Mouse (Mus musculus) neural tube, embryonic 12.5 days (tissue): Measurements from ENCODE around the gene Olfr1451. TPM values are rescaled to one million over a fixed set of nuclear protein-coding genes. Genes with fewer than 3 reads are reported as not detected.
"Not testable (repeated sequence)": the region's sequence is repeated elsewhere in the genome, so short reads cannot be mapped to it uniquely, and the experiment has no call there.

ENCODE experiments used
- ATAC-seq: fragments of 200-750 bp; cut with Nextera tagmentation; 2 replicates; pipeline ENCODE4 v1.8.0; 2017; ENCODE audit warnings: low read depth, mild to moderate bottlenecking, moderate TSS enrichment, moderate library complexity; ENCODE audit not compliant: low FRiP score
- H3K27ac ChIP-seq: fragments of 300-500 bp; sonication (generic); 2 replicates; pipeline ENCODE4 v1.5.1; 2016
- H3K27me3 ChIP-seq: fragments of 300-500 bp; sonication (generic); replicated peaks from 2 replicates; pipeline ENCODE4 v1.6.1; 2016; ENCODE audit warnings: mild to moderate bottlenecking
- H3K36me3 ChIP-seq: fragments of 300-500 bp; sonication (generic); 2 replicates; pipeline ENCODE4 v1.6.1; 2016; ENCODE audit warnings: mild to moderate bottlenecking
- H3K4me1 ChIP-seq: fragments of 300-500 bp; sonication (generic); 2 replicates; pipeline ENCODE4 v1.6.1; 2016
- H3K4me2 ChIP-seq: fragments of 300-500 bp; sonication (generic); replicated peaks from 2 replicates; pipeline ENCODE4 v1.6.1; 2016; ENCODE audit warnings: mild to moderate bottlenecking
- H3K4me3 ChIP-seq: fragments of 300-500 bp; sonication (generic); 2 replicates; pipeline ENCODE4 v1.5.1; 2016
- H3K9ac ChIP-seq: fragments of 300-500 bp; sonication (generic); 2 replicates; pipeline ENCODE4 v1.6.1; 2016; ENCODE audit warnings: mild to moderate bottlenecking
- H3K9me3 ChIP-seq: fragments of 300-500 bp; sonication (generic); 2 replicates; pipeline ENCODE4 v1.6.1; 2016; ENCODE audit warnings: mild to moderate bottlenecking
- WGBS: fragments of 180-500 bp; shearing (Covaris S2); methylation state at CpG from one replicate; pipeline ENCODE4 v1.1.7; 2016; 5-methylcytosine and 5-hydroxymethylcytosine counted together
- polyA plus RNA-seq: library from polyadenylated mRNA; unstranded; fragments of >200 nt; fragmentation: Nextera tagmentation; extraction: Ambion mirVana; gene quantifications from 2 replicates; pipeline ENCODE4 v1.2.1, GENCODE M21; 2016

Gene Olfr1451
- polyA plus RNA-seq: not detected in 2 replicates

DNA sequence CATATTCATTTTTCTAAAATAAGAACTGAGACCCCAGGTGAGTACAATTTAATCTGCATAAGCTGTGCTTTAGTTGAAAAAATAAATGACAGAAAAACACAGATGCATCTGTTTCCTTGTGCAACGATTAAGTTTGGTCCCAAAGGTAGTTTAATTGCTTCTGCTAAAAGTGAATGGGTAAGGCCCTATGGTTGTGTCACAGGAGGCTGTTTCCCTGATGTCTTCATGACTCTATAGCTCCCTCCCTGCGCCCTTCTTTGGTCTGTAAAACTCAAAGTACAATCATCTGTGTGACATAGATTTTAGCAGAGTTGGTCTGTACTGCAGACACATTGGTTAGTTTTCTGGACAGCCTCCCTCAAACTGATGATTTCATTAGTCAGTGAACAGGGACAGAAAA is at the start of gene Olfr1451:
Gene Olfr1451 (plus strand): TSS at position 301 of the 400 bp plus-strand sequence.
- no peaks in the 10 kb centered on the region for H3K4me1 ChIP-seq
- no peak within 1 kb of the TSS for H3K27ac ChIP-seq
- no peak within 1 kb of the TSS for H3K4me3 ChIP-seq
- H3K4me2 ChIP-seq: no peak within 1 kb of the TSS
- H3K9me3 ChIP-seq: no peaks in the 10 kb centered on the region
- 80% methylated on average over 2 of the region's 2 CpGs for WGBS
- H3K36me3 ChIP-seq: no peaks in the 10 kb centered on the region
- no peaks in the 10 kb centered on the region for H3K27me3 ChIP-seq
- H3K9ac ChIP-seq: no peak within 1 kb of the TSS
- no peak for ATAC-seq

DNA sequence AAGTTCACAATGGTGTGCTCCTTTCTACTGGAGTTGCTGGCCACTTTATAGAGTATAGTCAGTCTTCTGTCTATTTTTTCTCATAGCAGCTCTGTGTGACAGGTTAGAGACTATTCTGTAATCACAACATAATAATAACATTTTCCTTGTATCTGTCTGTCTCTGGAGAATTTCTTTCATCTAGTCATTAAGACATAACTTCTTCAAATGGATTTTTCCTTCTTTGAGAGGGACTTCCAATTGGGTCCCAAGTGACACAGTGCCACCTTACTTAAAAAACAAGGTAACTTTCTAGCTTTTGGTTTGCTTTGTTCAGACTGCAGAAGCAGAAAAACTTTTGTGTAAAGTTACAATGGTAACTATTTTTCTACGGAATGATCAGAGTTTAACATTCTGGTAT is 44.9 kb upstream of the Olfr1451 start, which contains the start of gene Olfr1450:
Gene Olfr1450 (plus strand): TSS at position 301 of the 400 bp plus-strand sequence.
- 80% methylated on average over 1 of the region's 1 CpGs for WGBS
- Histone ChIP-seq H3K27me3 (no peaks in the 10 kb centered on the region), H3K36me3 (no peaks in the 10 kb centered on the region), H3K4me1 (no peaks in the 10 kb centered on the region), H3K4me2 (no peak within 1 kb of the TSS), H3K9me3 (peaks cover 4% of the 10 kb centered on the region), H3K4me3 (no peak within 1 kb of the TSS), H3K9ac (no peak within 1 kb of the TSS), H3K27ac (no peak within 1 kb of the TSS)
- no peak for ATAC-seq

DNA sequence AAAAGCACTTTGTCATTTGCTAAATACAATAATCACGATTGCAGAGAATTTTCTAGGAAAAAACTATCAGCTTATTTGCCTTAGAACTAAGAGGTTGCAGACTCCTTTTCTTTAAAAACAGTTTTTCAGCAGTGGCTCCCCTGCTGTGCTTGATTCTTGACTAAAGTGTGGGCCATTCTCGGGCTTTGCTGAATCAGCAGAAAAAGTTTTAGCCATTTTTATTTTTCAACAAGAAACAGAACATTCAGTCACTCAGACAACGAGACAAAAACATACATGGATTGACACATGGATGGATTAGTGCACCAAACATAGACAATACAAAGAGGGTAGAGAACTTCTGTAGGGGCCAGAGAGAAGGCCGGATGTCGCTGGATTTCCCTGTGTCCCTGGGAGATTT is 24.7 kb upstream of the Olfr1451 start:
- not testable (repeated sequence) for H3K36me3 ChIP-seq, H3K27ac ChIP-seq, H3K27me3 ChIP-seq, H3K9ac ChIP-seq, H3K4me2 ChIP-seq, ATAC-seq, H3K4me1 ChIP-seq, H3K4me3 ChIP-seq
- WGBS: 83% methylated on average over 5 of the region's 5 CpGs
- peaks cover 20% of the 10 kb centered on the region; the same call in 1 of the 2 replicates for H3K9me3 ChIP-seq

DNA sequence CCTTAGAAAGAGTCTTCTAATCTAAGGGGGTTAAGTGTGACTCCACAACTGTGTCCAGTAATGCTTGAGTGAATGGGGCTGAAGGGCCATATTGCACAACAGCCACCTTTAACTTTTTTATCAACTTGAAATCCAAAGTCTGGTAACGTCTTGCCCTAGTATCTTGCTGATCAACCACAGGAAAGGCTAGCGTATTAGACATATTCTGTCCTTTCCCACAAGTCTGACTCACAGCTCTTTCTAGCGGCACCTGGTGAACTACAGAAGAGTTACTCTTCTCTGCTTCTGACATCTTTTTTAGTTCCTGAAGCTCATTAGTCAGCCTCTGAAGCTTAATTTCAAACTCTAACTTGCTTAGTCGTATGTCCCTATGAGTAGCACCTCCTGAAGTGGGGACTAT is 2.5 kb upstream of the Olfr1451 start:
- not testable (repeated sequence) for H3K9me3 ChIP-seq, H3K27ac ChIP-seq, ATAC-seq, H3K4me2 ChIP-seq, H3K9ac ChIP-seq, H3K4me3 ChIP-seq, H3K4me1 ChIP-seq, H3K36me3 ChIP-seq, H3K27me3 ChIP-seq
- WGBS: 94% methylated on average over 4 of the region's 4 CpGs

DNA sequence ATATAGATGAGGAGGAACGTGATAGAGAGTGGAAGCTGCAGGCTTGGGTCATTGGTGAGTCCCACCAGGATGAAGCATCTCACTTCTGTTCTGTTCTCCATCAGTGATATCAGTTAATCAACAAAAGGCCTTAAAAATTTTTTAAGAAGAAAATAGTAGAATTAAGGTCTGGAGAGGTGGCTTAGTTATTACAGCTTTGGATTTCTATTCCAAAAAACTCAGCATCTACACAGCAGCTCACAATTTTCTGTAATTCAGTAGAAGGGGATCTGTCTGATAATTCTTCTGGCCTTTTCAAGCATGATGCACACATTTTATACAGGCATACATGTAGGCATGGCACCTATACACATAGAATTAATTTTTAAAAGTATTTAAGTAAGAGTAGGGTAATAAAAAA is 33.4 kb downstream of the Olfr1451 start, which contains the start of gene Olfr1453:
Gene Olfr1453 (minus strand): TSS at position 101 of the 400 bp plus-strand sequence.
- H3K9ac ChIP-seq: no peak within 1 kb of the TSS
- H3K27ac ChIP-seq: no peak within 1 kb of the TSS
- ATAC-seq: no peak
- no peak within 1 kb of the TSS for H3K4me2 ChIP-seq
- no peaks in the 10 kb centered on the region for H3K4me1 ChIP-seq
- 58% methylated on average over 1 of the region's 1 CpGs for WGBS
- H3K9me3 ChIP-seq: 0 out of 2 replicates have a peak, but pooled peaks cover 6% of the 10 kb centered on the region
- H3K4me3 ChIP-seq: no peak within 1 kb of the TSS
- H3K27me3 ChIP-seq: no peaks in the 10 kb centered on the region
- no peaks in the 10 kb centered on the region for H3K36me3 ChIP-seq

Other genes with a start within 250 kb of the Olfr1451 start
- 1.5 and 1.6 TPM in 2 replicates for gene Cntf, start 229.4 kb upstream of the Olfr1451 start, polyA plus RNA-seq
- 19.3 and 19.9 TPM in 2 replicates for gene Zfp91, start 198.9 kb upstream of the Olfr1451 start, polyA plus RNA-seq
- gene Lpxn, start 198.8 kb upstream of the Olfr1451 start, polyA plus RNA-seq: 1.3 and 1.4 TPM in 2 replicates
- not detected in 2 replicates for gene Gm5244, start 148.3 kb upstream of the Olfr1451 start, polyA plus RNA-seq
- gene Olfr1444, start 137.7 kb upstream of the Olfr1451 start, polyA plus RNA-seq: not detected in 2 replicates
- not detected in 2 replicates for gene Olfr1445, start 111.2 kb upstream of the Olfr1451 start, polyA plus RNA-seq
- gene Olfr1446, start 101.5 kb upstream of the Olfr1451 start, polyA plus RNA-seq: not detected in 2 replicates
- gene Olfr1447, start 91.3 kb upstream of the Olfr1451 start, polyA plus RNA-seq: not detected in 2 replicates
- gene Olfr1448, start 70.6 kb upstream of the Olfr1451 start, polyA plus RNA-seq: not detected in 2 replicates
- not detected in 2 replicates for gene Olfr1449, start 64.2 kb upstream of the Olfr1451 start, polyA plus RNA-seq
- not detected in 2 replicates for gene Olfr1450, start 44.8 kb upstream of the Olfr1451 start, polyA plus RNA-seq
- not detected in 2 replicates for gene Olfr1453, start 33.3 kb downstream of the Olfr1451 start, polyA plus RNA-seq
- not detected in 2 replicates for gene Olfr1454, start 65.6 kb downstream of the Olfr1451 start, polyA plus RNA-seq
- not detected in 2 replicates for gene Olfr1457, start 102.9 kb downstream of the Olfr1451 start, polyA plus RNA-seq
- gene Olfr1458, start 111.8 kb downstream of the Olfr1451 start, polyA plus RNA-seq: not detected in 2 replicates
- not detected in 2 replicates for gene Olfr1459, start 154.5 kb downstream of the Olfr1451 start, polyA plus RNA-seq
- gene Olfr1461, start 168.0 kb downstream of the Olfr1451 start, polyA plus RNA-seq: not detected in 2 replicates
- not detected in 2 replicates for gene Olfr1462, start 190.7 kb downstream of the Olfr1451 start, polyA plus RNA-seq
- gene Olfr1463, start 236.3 kb downstream of the Olfr1451 start, polyA plus RNA-seq: not detected in 2 replicates